Mouse (Mus musculus): ENCODE measurements at regions not wholly inside any gene's neighbourhood (a gene's known extent, or its start where the extent isn't known, plus 50 kb on each side); places are given as distances from the start of the nearest gene placed in this dataset.

DNA sequence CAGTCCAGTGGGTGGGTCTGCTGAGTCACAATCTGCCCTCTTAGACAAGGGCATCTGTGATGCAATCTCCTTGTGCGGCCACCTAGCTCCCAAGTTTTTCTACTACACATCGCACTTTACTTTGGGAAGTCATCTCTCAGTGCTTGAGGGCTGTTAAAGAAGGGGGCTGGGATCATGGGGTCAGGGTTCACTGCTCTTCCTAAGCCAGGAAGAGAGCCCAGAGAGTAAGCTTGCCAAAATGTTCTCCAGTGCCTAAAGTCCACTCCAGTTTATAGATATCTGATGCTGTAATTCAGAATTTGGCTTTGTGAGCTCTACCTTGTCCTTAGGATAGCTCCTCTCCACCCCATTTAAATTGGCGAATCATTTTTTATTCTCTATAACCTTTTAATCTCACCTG, 347.2 kb downstream of the Zfp619 start:
- DNase-seq (ENCODE audit: low spot score in 2 of 2), result no peak

DNA sequence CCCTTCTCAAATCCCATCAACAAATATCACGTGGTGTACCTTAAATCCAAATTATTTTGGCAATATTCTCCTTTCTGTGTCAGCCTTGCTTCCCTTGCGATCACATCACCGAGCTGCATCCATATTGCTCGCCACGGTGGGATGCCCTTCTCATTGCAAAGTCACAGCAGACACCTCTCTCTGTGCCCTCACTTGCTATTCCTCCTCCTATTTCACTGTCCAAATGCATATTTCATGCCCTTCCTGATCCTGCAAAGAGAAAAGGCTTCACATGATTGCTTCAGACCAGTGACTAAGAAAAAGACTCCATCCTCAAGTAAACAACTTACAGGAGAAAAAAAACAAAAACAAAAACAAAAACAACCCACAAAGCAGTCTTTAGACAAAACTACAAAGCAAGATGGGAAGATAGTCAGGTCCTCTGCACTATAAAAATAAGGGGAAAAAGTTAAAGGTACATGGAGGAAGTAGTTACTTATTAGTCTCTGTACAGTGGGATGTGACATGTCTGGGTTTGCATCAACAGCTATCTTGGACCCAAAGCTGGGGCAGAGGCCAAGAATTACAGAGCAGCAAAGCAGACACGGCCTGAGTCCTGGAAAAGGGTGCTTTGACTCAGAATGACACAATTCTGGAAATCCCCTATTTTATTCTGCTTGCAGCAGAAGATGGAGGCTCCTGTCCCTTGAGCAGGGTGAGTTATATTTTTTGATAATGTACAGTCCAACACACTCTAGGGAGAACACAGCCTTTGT, 349.3 kb downstream of the Zfp619 start:
- no peak for DNase-seq (ENCODE audit: low spot score in 2 of 2)

DNA sequence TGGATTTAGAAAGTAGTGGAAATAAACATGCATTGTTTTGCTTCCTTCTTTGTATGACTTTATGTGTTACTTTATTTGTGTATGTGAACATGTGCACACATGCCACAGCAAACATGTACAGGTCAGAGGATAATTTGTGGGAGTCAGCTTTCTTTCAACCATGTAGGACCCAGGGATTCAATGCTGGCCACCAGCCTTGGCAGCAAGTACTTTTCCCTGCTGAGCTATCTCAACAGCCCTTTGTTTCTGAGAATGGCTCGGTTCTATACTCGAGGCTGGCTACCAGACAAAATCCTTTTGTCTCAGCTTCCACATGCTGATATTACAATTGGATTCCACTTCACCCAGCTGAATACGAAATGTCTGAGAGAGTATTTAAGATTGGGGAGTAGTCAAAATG, 349.9 kb downstream of the Zfp619 start:
- DNase-seq (ENCODE audit: low spot score in 2 of 2), result peak in 1 of 2 experiments; percentile 8

DNA sequence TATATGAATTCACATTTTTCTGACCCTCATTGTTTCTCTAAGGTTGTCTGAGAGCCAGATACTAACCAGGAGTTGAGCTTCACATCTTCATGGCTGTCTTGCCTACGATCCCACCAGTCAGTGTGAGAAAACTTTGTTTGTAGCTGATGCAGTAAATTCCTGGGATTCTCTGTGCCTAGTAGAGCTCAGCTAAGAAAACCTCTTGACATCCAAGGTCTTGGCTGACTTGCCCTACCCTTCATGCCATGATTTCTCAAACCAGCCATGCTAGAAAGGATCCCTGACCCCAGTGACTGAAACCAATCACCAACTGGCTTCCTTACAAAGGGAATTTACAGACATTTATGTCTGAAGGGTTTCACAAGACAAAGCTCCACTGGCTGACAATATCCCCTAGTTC, 364.5 kb downstream of the Zfp619 start:
- DNase-seq (ENCODE audit: low spot score in 2 of 2), result no peak

DNA sequence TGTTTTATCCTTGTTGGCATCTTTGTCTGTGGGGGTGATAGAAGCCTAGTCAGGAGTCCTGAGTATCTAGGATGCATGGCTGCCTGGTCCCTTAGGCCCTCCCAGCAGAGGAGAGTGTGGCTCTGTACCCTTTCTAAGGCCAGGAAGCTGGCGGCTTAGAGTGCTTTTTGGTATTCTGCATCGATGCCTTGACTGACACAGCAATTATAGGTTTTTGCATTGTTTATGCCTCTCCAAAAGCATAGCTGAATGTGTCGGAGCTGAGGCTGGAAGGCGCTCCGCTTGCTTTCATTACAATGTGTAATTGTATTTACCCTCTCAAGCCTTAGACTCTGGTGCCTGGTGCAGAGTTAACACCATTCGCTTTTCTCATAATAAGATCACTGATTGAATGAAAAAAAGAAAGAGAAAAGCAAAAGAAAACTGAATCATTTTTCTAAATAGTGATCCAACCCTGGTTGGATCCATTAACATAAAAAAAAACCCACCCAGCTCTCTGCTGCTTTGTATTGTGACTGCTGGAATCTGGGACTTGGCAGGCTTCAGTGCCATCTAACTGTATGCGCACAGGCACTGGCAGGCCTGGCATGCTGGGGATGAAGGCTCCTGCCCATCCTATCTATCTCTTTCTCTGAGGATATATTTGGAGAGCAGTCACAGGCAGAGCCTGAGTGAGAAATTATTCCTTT, 376.8 kb downstream of the Zfp619 start:
- DNase-seq (ENCODE audit: low spot score in 2 of 2), result peak; percentile 2 to 13

DNA sequence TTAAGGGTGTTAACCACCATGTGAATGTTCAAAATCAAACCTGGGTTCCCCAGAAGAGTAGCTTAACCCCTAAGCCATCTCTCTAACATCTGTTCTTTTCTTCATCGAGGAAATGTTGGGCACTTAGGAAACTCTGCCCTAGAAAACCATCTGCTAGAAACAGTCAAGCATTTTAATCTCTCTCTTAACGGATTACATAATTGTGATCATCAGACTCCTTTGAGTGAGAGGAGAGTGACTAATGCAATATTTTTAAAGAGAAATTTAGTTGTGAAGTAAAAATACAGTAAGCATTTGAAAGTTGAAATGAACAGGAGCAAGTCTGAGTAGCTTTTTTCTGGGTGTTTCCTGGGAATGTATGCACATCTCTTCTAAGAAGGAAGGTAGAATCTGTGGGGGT, 379.4 kb downstream of the Zfp619 start:
- DNase-seq (ENCODE audit: low spot score in 2 of 2), result no peak

DNA sequence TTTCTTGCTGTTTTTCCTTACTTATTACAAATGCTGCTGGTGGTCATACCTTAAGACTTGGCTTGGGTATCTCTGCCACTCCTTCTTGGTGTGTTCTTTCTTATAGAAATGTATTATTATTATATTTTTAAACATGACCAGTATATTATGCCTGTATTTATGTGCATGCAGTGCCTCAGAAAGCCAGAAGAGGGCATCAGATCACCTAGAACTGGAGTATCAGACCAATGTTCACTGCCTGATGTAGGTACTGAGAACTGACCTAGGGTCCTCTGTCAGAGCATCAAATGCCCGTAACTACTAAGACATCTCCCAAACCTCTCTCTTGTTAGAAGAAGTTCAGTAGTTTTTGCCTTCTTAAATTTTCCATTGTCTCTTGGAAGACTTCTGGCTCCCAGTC, 380.7 kb downstream of the Zfp619 start:
- no peak for DNase-seq (ENCODE audit: low spot score in 2 of 2)

DNA sequence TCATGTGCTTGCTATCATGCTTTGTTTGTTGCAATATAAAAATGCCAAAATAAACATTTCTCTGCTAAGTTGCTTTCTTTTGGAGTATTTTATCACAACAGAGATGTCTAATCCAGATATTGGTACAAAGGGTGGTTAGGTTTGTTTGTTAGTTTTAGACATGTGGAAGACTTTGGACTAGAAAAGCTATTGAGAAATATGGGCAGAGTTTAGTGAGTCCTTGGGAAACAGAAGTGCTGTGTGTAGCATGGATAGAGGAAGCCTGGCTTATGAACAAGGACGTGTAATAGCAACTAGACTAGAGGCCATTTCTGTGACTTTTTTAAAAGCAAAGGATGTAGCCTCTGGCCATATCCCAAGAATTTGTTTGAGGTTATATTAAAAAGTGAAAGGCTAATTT, 416.4 kb downstream of the Zfp619 start:
- DNase-seq (ENCODE audit: low spot score in 2 of 2), result no peak

DNA sequence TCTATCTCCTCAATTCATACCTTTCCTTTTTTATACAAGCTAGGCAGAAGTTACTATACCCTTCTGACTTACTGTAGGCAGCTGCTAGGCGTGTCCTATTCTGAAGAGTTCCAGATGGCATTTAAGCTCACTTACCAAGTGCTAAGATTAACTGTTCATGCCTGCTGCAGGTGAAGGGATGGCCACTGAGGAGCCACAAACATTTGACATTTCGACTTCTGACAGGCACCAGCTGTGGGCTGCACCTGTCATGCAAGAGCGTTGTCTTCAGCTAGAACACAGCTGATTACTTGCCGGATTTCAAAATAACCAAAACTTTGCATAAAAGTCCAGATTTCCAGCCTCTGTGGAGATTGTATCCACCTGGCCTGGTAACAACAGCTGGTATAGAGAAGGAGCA, 419.7 kb downstream of the Zfp619 start:
- no peak for DNase-seq (ENCODE audit: low spot score in 2 of 2)

DNA sequence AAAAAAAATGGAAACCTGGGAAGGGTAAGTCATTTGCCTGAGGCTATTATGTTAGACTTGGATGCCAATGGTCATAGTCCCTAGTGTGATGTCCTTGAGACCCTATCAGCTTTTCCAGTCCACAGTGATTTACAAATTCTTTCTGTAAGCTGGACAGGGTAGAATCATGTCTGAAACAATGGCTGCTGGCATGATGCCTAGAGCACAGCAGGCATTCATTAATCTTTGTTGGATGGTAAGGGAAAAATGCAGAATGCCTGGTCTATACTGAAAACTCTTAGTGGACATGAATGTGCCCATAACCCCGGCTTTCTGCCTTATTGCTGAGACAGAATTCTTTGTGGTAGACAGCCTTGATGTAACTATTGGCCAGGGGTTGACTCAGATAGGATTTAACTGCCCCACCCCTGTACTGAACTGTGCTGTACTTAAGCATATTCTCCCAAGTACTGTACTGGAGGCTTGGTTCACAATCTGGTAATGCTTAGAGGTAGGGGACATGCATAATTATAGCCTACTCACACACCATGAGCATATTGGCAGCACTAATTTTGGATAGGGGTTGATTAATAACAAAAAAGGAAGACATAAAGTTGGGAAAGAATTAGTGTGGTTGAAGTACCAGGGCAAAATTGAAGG, 424.8 kb downstream of the Zfp619 start:
- DNase-seq (ENCODE audit: low spot score in 2 of 2), result no peak

DNA sequence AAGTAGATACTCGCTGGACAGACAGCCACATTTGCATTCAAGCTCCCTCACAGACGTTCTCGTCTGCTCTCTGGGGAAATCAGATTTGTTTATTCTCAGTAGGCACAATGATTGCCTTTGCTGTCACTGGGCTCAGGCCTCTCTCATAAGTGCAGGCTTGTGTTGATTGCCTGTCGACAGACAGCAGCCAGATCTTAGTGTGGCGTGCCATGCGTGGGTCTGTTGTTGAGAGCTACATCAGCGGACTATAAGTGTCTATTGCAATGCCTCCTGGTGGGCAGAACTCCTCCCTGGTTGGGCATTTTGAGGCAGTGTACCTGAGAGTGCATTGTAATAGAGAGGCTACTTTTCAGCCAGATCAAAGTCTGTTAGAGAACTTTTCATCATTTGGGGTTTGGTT, 436.5 kb downstream of the Zfp619 start:
- DNase-seq (ENCODE audit: low spot score in 2 of 2), result no peak

DNA sequence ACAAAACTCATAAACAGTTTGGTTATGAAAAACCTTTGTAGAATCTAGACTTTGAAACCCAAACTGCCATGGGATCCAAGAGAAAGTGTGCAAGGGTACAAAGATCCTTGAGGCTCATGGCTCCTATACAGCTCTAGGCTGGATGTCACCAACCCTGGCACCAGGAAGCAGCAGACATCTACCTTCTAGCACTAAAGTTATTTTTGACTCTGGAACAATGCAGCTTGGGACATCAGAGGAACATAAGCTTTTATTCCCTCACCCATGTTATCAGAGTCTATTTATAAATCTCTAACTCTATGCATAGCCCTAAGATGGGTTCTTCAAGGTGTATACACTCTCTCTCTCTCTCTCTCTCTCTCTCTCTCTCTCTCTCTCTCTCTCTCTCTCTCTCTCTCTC, 437.4 kb downstream of the Zfp619 start:
- DNase-seq (ENCODE audit: low spot score in 2 of 2), result no peak

DNA sequence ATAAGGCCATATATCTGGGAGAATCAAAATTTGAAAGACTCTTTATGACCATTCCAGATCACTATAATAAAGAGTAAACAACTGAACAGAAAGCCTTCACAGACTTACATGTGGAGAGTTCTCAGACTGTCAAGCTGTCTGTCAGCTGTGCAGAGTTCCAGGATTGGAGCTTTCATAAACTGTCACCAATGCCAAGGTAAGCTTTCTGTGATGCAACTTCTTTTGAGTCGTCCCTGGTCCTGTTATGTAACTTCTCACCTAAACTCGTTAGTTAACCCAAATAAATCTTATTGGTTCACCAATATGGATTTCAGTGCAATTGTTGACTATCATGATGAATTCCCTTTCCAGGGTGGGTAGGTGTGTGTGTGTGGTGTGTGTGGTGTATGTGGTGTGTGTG, 460.6 kb downstream of the Zfp619 start:
- no peak for DNase-seq (ENCODE audit: low spot score in 2 of 2)

DNA sequence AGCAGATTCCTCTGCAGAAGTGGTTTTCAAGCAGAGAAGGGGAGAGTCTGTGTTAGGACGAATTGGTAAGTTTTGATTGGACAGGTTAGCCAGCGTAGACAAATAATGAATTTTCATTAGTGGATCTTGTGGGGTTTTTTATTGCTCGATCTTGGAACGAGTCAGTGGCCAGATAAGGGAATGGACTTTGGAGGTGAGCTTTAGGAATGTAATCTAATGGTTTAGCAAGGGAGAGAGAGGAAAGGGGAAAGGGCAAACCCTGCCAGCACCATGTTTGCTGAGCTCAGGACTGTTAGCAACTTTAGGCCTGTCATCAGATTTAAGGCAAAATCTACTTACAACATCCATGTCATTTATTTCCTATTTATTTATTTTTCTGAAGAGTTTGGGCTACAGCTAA, 464.1 kb downstream of the Zfp619 start:
- no peak for DNase-seq (ENCODE audit: low spot score in 2 of 2)

Data from left cerebral cortex, adult 8-10 months (tissue).